Mouse (Mus musculus) naive thymus-derived CD4-positive, alpha-beta T cell, adult 5 months (primary cell): ENCODE measurements around the gene Slitrk5. TPM values are rescaled to one million over a fixed set of nuclear protein-coding genes. Genes with fewer than 3 reads are reported as not detected.

Experiments
- polyA plus RNA-seq: library from polyadenylated mRNA; unstranded; fragments of 100-300 nt; shearing (Covaris generic); gene quantifications from one replicate; pipeline ENCODE4 v1.2.1, GENCODE M21; 2017

The Slitrk5 gene
- polyA plus RNA-seq: 0.11 TPM

GRCm38 (mm10) chr14:111674664-111675147, at the start of gene Slitrk5:
TSS of gene Slitrk5 (plus strand) at chr14:111675097.

